Mouse (Mus musculus): ENCODE data around the gene Slc7a12. TPM values are rescaled to one million over a fixed set of nuclear protein-coding genes. Genes with fewer than 3 reads are reported as not detected.

The Slc7a12 gene
- polyA plus RNA-seq (2017; shearing (Covaris generic)) = not detected

GRCm38 (mm10) chr3:14480397-14480796 is at the start of gene Slc7a12:
Gene Slc7a12 (plus strand): TSS chr3:14480697.

Other genes starting within 250 kb of the Slc7a12 start
- 100 to 1,000 TPM; 179 to 227 TPM for gene 1810022K09Rik, start 130.6 kb downstream of the Slc7a12 start, polyA plus RNA-seq (2017; shearing (Covaris generic))
- gene Car13, start 161.0 kb downstream of the Slc7a12 start, polyA plus RNA-seq (2017; shearing (Covaris generic)) = under 1 TPM; 0.17 to 0.23 TPM